Mouse (Mus musculus) forebrain, postnatal 0 days (tissue): ENCODE measurements around the gene Etv1. TPM values are rescaled to one million over a fixed set of nuclear protein-coding genes. Genes with fewer than 3 reads are reported as not detected.
A peak's percentile ranks its signal among the peaks of the same experiment; 100 is the strongest.

Experiments
- ATAC-seq: fragments of 200-750 bp; cut with Nextera tagmentation; 2 replicates; pipeline ENCODE4 v1.8.0; 2017; ENCODE audit warnings: mild to moderate bottlenecking, moderate library complexity
- DNase-seq: peaks from one replicate; pipeline ENCODE4 v3.0.0-alpha.2; 2015
- H3K27ac ChIP-seq: fragments of 300-500 bp; sonication (generic); 2 replicates; pipeline ENCODE4 v1.5.1; 2014; ENCODE audit warnings: low read depth, mild to moderate bottlenecking, antibody characterized with exemption, low read length, moderate library complexity, mixed read lengths
- H3K27me3 ChIP-seq: fragments of 300-500 bp; sonication (generic); 2 replicates; pipeline ENCODE4 v1.6.1; 2014; ENCODE audit warnings: mild to moderate bottlenecking, low read length, mixed read lengths; ENCODE audit not compliant: insufficient read depth
- H3K36me3 ChIP-seq: fragments of 300-500 bp; sonication (generic); 2 replicates; pipeline ENCODE4 v1.6.1; 2014; ENCODE audit warnings: mild to moderate bottlenecking, moderate library complexity; ENCODE audit not compliant: insufficient read depth
- H3K4me1 ChIP-seq: fragments of 300-500 bp; sonication (generic); 2 replicates; pipeline ENCODE4 v1.6.1; 2014; ENCODE audit warnings: antibody characterized with exemption; ENCODE audit not compliant: insufficient read depth
- H3K4me2 ChIP-seq: fragments of 300-500 bp; sonication (generic); 2 replicates; pipeline ENCODE4 v1.6.1; 2014; ENCODE audit warnings: low read depth, mild to moderate bottlenecking, moderate library complexity
- H3K4me3 ChIP-seq: fragments of 300-500 bp; sonication (generic); 2 replicates; pipeline ENCODE4 v1.5.1; 2014; ENCODE audit warnings: low read depth, low read length, mixed read lengths
- H3K9ac ChIP-seq: fragments of 300-500 bp; sonication (generic); 2 replicates; pipeline ENCODE4 v1.6.1; 2014; ENCODE audit warnings: mild to moderate bottlenecking
- H3K9me3 ChIP-seq: fragments of 300-500 bp; sonication (generic); 2 replicates; pipeline ENCODE4 v1.6.1; 2016; ENCODE audit warnings: low read length
- CTCF ChIP-seq: sonication (generic); IDR thresholded peaks from 2 replicates; pipeline ENCODE4 v1.5.1; 2016; ENCODE audit warnings: antibody characterized with exemption, control low read depth, low read depth
- WGBS: fragments of 180-500 bp; shearing (Covaris S2); extraction: QIAGEN DNeasy Blood & Tissue Kit; methylation state at CpG from one replicate; pipeline ENCODE4 v1.1.7; 2014; 5-methylcytosine and 5-hydroxymethylcytosine counted together
- polyA plus RNA-seq: library from polyadenylated mRNA; unstranded; fragments of >200 nt; fragmentation: Nextera tagmentation; extraction: Ambion mirVana; gene quantifications from 2 replicates; pipeline ENCODE4 v1.2.1, GENCODE M21; 2015
- total RNA-seq: library from RNA; depleted of rRNA; stranded (reverse); fragments of >200 nt; gene quantifications from 2 replicates; pipeline ENCODE4 v1.2.3, GENCODE M21; 2014

The Etv1 gene
- total and polyA plus RNA-seq, 2 experiments from 2014 or later: 29.3 to 60.7 TPM

GRCm38 (mm10) chr12:38780006-38780954 is 1.1 kb downstream of the Etv1 start:
- Histone ChIP-seq H3K4me3 (peak overlapping the region; percentile 62), H3K4me2 (peak overlapping the region; percentile 88), H3K36me3 (no peaks in the 10 kb centered on the region), H3K4me1 (0 out of 2 replicates have a peak, but pooled peaks cover 4% of the 10 kb centered on the region), H3K27me3 (no peaks in the 10 kb centered on the region), H3K9me3 (no peaks in the 10 kb centered on the region), H3K9ac (peak overlapping the region; percentile 56), H3K27ac (peak overlapping the region; percentile 58)
- peak; percentile 83 for DNase-seq
- peak; percentile 62 for ATAC-seq
- peak; percentile 64 for TF ChIP-seq CTCF
- under 1% methylated on average over 33 of the region's 33 CpGs for WGBS

GRCm38 (mm10) chr12:38780955-38781304 is 1.8 kb downstream of the Etv1 start:
- Histone ChIP-seq H3K27me3 (no peaks in the 10 kb centered on the region), H3K27ac (no peak overlapping the region), H3K9ac (peak overlapping the region; percentile 56; the same call in 1 of the 2 replicates), H3K4me1 (0 out of 2 replicates have a peak, but pooled peaks cover 4% of the 10 kb centered on the region), H3K4me2 (peak overlapping the region; percentile 88), H3K4me3 (peak overlapping the region; percentile 62), H3K36me3 (no peaks in the 10 kb centered on the region), H3K9me3 (no peaks in the 10 kb centered on the region)
- under 1% methylated on average over 11 of the region's 11 CpGs for WGBS
- DNase-seq (peak; percentile 29), ATAC-seq (no peak)
- no peak for TF ChIP-seq CTCF

GRCm38 (mm10) chr12:38781686-38782085 is 2.5 kb downstream of the Etv1 start:
- Histone ChIP-seq H3K27ac (no peak overlapping the region), H3K9me3 (no peaks in the 10 kb centered on the region), H3K36me3 (no peaks in the 10 kb centered on the region), H3K4me1 (0 out of 2 replicates have a peak, but pooled peaks cover 4% of the 10 kb centered on the region), H3K4me2 (peak overlapping the region; percentile 88), H3K4me3 (peak overlapping the region; percentile 62), H3K9ac (no peak overlapping the region), H3K27me3 (no peaks in the 10 kb centered on the region)
- 51% methylated on average over 6 of the region's 6 CpGs for WGBS
- ATAC-seq (no peak), DNase-seq (no peak)
- no peak for TF ChIP-seq CTCF

GRCm38 (mm10) chr12:38783291-38783690 is 4.1 kb downstream of the Etv1 start:
- DNase-seq: no peak
- peak overlapping the region; percentile 11 for H3K4me3 ChIP-seq
- WGBS: 55% methylated on average over 1 of the region's 1 CpGs

GRCm38 (mm10) chr12:38784221-38784620 is 5.0 kb downstream of the Etv1 start:
- peak overlapping the region; percentile 11; the same call in 1 of the 2 replicates for H3K4me3 ChIP-seq

More at GRCm38 (mm10) chr12:38783291-38783690, 4.1 kb downstream of the Etv1 start:
- no peak for ATAC-seq
- H3K36me3 ChIP-seq: no peaks in the 10 kb centered on the region
- no peaks in the 10 kb centered on the region for H3K9me3 ChIP-seq
- peak overlapping the region; percentile 29 for H3K4me2 ChIP-seq
- H3K4me1 ChIP-seq: 0 out of 2 replicates have a peak, but pooled peaks cover 6% of the 10 kb centered on the region
- no peak overlapping the region for H3K27ac ChIP-seq
- TF ChIP-seq CTCF: no peak
- H3K27me3 ChIP-seq: no peaks in the 10 kb centered on the region
- H3K9ac ChIP-seq: no peak overlapping the region

GRCm38 (mm10) chr12:38786571-38786970 is 7.4 kb downstream of the Etv1 start:
- no peak overlapping the region for H3K4me2 ChIP-seq
- TF ChIP-seq CTCF: no peak

More at GRCm38 (mm10) chr12:38784221-38784620, 5.0 kb downstream of the Etv1 start:
- H3K36me3 ChIP-seq: no peaks in the 10 kb centered on the region
- H3K4me1 ChIP-seq: 0 out of 2 replicates have a peak, but pooled peaks cover 6% of the 10 kb centered on the region
- H3K9me3 ChIP-seq: no peaks in the 10 kb centered on the region
- no peak for TF ChIP-seq CTCF
- ATAC-seq: no peak
- no peak for DNase-seq
- no peak overlapping the region for H3K27ac ChIP-seq
- H3K9ac ChIP-seq: no peak overlapping the region
- peak overlapping the region; percentile 29 for H3K4me2 ChIP-seq
- 16% methylated on average over 1 of the region's 1 CpGs for WGBS
- no peaks in the 10 kb centered on the region for H3K27me3 ChIP-seq

GRCm38 (mm10) chr12:38787704-38788103 is 8.5 kb downstream of the Etv1 start:
- ATAC-seq (no peak), DNase-seq (no peak)
- H3K27me3 ChIP-seq: no peaks in the 10 kb centered on the region
- no peak for TF ChIP-seq CTCF
- H3K4me2 ChIP-seq: no peak overlapping the region
- H3K4me3 ChIP-seq: no peak overlapping the region
- H3K27ac ChIP-seq: no peak overlapping the region
- no peaks in the 10 kb centered on the region for H3K36me3 ChIP-seq
- H3K9ac ChIP-seq: no peak overlapping the region
- no peaks in the 10 kb centered on the region for H3K9me3 ChIP-seq
- 0 out of 2 replicates have a peak, but pooled peaks cover 6% of the 10 kb centered on the region for H3K4me1 ChIP-seq
- 58% methylated on average over 3 of the region's 3 CpGs for WGBS

More at GRCm38 (mm10) chr12:38786571-38786970, 7.4 kb downstream of the Etv1 start:
- Histone ChIP-seq H3K27ac (no peak overlapping the region), H3K27me3 (no peaks in the 10 kb centered on the region), H3K36me3 (no peaks in the 10 kb centered on the region), H3K9ac (no peak overlapping the region), H3K9me3 (no peaks in the 10 kb centered on the region), H3K4me3 (no peak overlapping the region), H3K4me1 (0 out of 2 replicates have a peak, but pooled peaks cover 6% of the 10 kb centered on the region)
- ATAC-seq (no peak), DNase-seq (no peak)
- 92% methylated on average over 4 of the region's 4 CpGs for WGBS
